Comparison of ENCODE assay signal across 21 mouse cellular contexts in genomic region chr11:103073671-103074070, GRCm38 (mm10). TPM values are rescaled to one million over a fixed set of nuclear protein-coding genes. Genes with fewer than 3 reads are reported as not detected.
A peak's percentile ranks its signal among the peaks of the same experiment; 100 is the strongest.
DNase-seq lines count a peak whose midpoint lies in the region; ATAC-seq lines count a peak whose summit lies in the region.
"Had no signal": no experiment of that assay in that cellular context is flagged by ENCODE, and none has a peak within 500 bp of the region (broad histone marks: within the 10 kb centered on the region; RNA-seq: fewer than 3 reads in every experiment).

No protein-coding gene starts in this region.

- WGBS in heart, embryonic 13.5 days = 68% methylated on average over 7 of the region's 7 CpGs

- peaks cover 74% of the 10 kb centered on the region for H3K36me3 ChIP-seq in heart, embryonic 13.5 days
- H3K36me3 ChIP-seq: intestine, embryonic 15.5 days had no signal

- ATAC-seq in heart, embryonic 13.5 days (ENCODE audit: extremely low read depth, insufficient number of reproducible peaks, low FRiP score, low TSS enrichment) = no peak
- ATAC-seq: CD4-positive, CD25-positive, alpha-beta regulatory T cell, adult 4 months; forebrain, embryonic 15.5 days; intestine, embryonic 15.5 days had no signal

- 0 out of 2 replicates have a peak overlapping the region, but pooled peaks have one; percentile 34 for H3K9ac ChIP-seq in heart, embryonic 13.5 days
- H3K9ac ChIP-seq: embryonic facial prominence, embryonic 12.5 days; forebrain, embryonic 15.5 days; hindbrain, embryonic 14.5 days; intestine, embryonic 15.5 days had no signal

- H3K4me1 ChIP-seq in heart, embryonic 13.5 days = peaks cover 30% of the 10 kb centered on the region
- H3K4me1 ChIP-seq: embryonic facial prominence, embryonic 12.5 days; forebrain, embryonic 15.5 days; intestine, embryonic 15.5 days had no signal

- peak; percentile 14 for DNase-seq in adrenal gland, postnatal 14 days
- DNase-seq in adrenal gland, adult 8-10 months = no peak
- DNase-seq in gastrocnemius, postnatal 14 days = peak; percentile 6
- no peak for DNase-seq in gastrocnemius, postnatal 36 days
- DNase-seq in heart, adult 9 months (ENCODE audit: low spot score in 2 of 2) = no peak
- DNase-seq in right cerebral cortex, postnatal 14 days = peak; percentile 7
- DNase-seq in right cerebral cortex, postnatal 25 days = no peak
- DNase-seq: adrenal gland, postnatal 10 days; B cell, adult 2 months; cerebellum, adult 2 months; cerebellum, postnatal 14 days; gastrocnemius, postnatal 10 days; heart, adult 2 months; kidney, adult 18-20 months had no signal

- no peaks in the 10 kb centered on the region for H3K9me3 ChIP-seq in heart, embryonic 13.5 days
- H3K9me3 ChIP-seq: embryonic facial prominence, embryonic 12.5 days; forebrain, embryonic 15.5 days; G1E; intestine, embryonic 15.5 days had no signal

- no peak overlapping the region for H3K4me2 ChIP-seq in heart, embryonic 13.5 days
- H3K4me2 ChIP-seq: embryonic facial prominence, embryonic 12.5 days; forebrain, embryonic 15.5 days; hindbrain, embryonic 14.5 days; intestine, embryonic 15.5 days had no signal

- intact Hi-C loops in gastrocnemius, postnatal 14 days (cut with DNase I; ENCODE audit: low total_unique reads) = no loop called here
- intact Hi-C loops in gastrocnemius, postnatal 36 days (cut with DNase I) = no loop called here

- no peak overlapping the region for H3K4me3 ChIP-seq in heart, embryonic 13.5 days
- H3K4me3 ChIP-seq: embryonic facial prominence, embryonic 12.5 days; forebrain, embryonic 15.5 days; intestine, embryonic 15.5 days had no signal

- no peak overlapping the region for H3K27ac ChIP-seq in heart, embryonic 13.5 days (replicated peaks)
- H3K27ac ChIP-seq: embryonic facial prominence, embryonic 12.5 days; forebrain, embryonic 15.5 days; hindbrain, embryonic 14.5 days; intestine, embryonic 15.5 days had no signal

- H3K27me3 ChIP-seq in heart, embryonic 13.5 days (replicated peaks) = no peaks in the 10 kb centered on the region; the same call in 1 of the 2 replicates
- H3K27me3 ChIP-seq: forebrain, embryonic 15.5 days; intestine, embryonic 15.5 days had no signal

RNA-seq across cellular contexts. Expression of gene Plcd3, which starts 27.8 kb away (rescaled TPM):
- 9.3 and 11.2 TPM in 2 replicates for total RNA-seq in adrenal gland, postnatal 14 days (2021)
- 10 to 100 TPM; 10.0 to 18.9 (median 13.6) TPM for total RNA-seq in adrenal gland, adult 8-10 months (2022)
- total RNA-seq in gastrocnemius, postnatal 14 days (2021) = 1 to 10 TPM; 4.5 TPM
- 1 to 10 TPM; 3.8 to 4.0 TPM for total RNA-seq in gastrocnemius, postnatal 36 days (2021)
- polyA plus RNA-seq in heart, embryonic 13.5 days (2015; fragmentation: Nextera tagmentation; extraction: Ambion mirVana) = 7.8 and 8.7 TPM in 2 replicates
- polyA plus RNA-seq: G1E had no signal

RNA-seq across cellular contexts. Expression of gene Acbd4, which starts 27.8 kb away (rescaled TPM):
- 77.8 and 84.9 TPM in 2 replicates for total RNA-seq in adrenal gland, postnatal 14 days (2021)
- 100 to 1,000 TPM; 114 to 181 (median 146) TPM for total RNA-seq in adrenal gland, adult 8-10 months (2022)
- 10 to 100 TPM; 30.0 to 35.7 TPM for total RNA-seq in gastrocnemius, postnatal 14 days (2021)
- total RNA-seq in gastrocnemius, postnatal 36 days (2021) = 10 to 100 TPM; 26.8 to 31.1 TPM
- 12.0 and 14.3 TPM in 2 replicates for polyA plus RNA-seq in heart, embryonic 13.5 days (2015; fragmentation: Nextera tagmentation; extraction: Ambion mirVana)

RNA-seq across cellular contexts. Expression of gene Hexim1, which starts 42.4 kb away (rescaled TPM):
- 57.8 and 62.1 TPM in 2 replicates for total RNA-seq in adrenal gland, postnatal 14 days (2021)
- total RNA-seq in adrenal gland, adult 8-10 months (2022) = 10 to 100 TPM; 75.2 to 90.2 (median 86.0) TPM
- 10 to 100 TPM; 20.7 to 21.5 TPM for total RNA-seq in gastrocnemius, postnatal 14 days (2021)
- total RNA-seq in gastrocnemius, postnatal 36 days (2021) = 10 to 100 TPM; 14.7 to 17.0 TPM
- polyA plus RNA-seq in heart, embryonic 13.5 days (2015; fragmentation: Nextera tagmentation; extraction: Ambion mirVana) = 2.8 and 3.0 TPM in 2 replicates

RNA-seq across cellular contexts. Expression of gene Dcakd, which starts 45.5 kb away (rescaled TPM):
- 65.0 and 66.3 TPM in 2 replicates for total RNA-seq in adrenal gland, postnatal 14 days (2021)
- total RNA-seq in adrenal gland, adult 8-10 months (2022) = 10 to 100 TPM; 64.3 to 89.6 (median 75.5) TPM
- total RNA-seq in gastrocnemius, postnatal 14 days (2021) = 10 to 100 TPM; 22.8 to 30.0 TPM
- total RNA-seq in gastrocnemius, postnatal 36 days (2021) = 10 to 100 TPM; 16.2 to 19.8 TPM
- polyA plus RNA-seq in heart, embryonic 13.5 days (2015; fragmentation: Nextera tagmentation; extraction: Ambion mirVana) = 95.9 and 101 TPM in 2 replicates

RNA-seq across cellular contexts. Expression of gene Nmt1, which starts 45.7 kb away (rescaled TPM):
- total RNA-seq in adrenal gland, postnatal 14 days (2021) = 88.8 and 93.1 TPM in 2 replicates
- total RNA-seq in adrenal gland, adult 8-10 months (2022) = 100 to 1,000 TPM; 102 to 113 (median 109) TPM
- 10 to 100 TPM; 42.8 to 44.0 TPM for total RNA-seq in gastrocnemius, postnatal 14 days (2021)
- 10 to 100 TPM; 44.6 to 47.2 TPM for total RNA-seq in gastrocnemius, postnatal 36 days (2021)
- 39.7 and 47.3 TPM in 2 replicates for polyA plus RNA-seq in heart, embryonic 13.5 days (2015; fragmentation: Nextera tagmentation; extraction: Ambion mirVana)

Comparison
In these comparisons a context has a peak if more than half of its experiments do, and no peak if none do; other contexts are left out.
1. DNase-seq: peak in adrenal gland, postnatal 14 days (single experiment), gastrocnemius, postnatal 14 days (single experiment) and right cerebral cortex, postnatal 14 days (single experiment); none in adrenal gland, adult 8-10 months (single experiment), gastrocnemius, postnatal 36 days (0 of 2), heart, adult 9 months (0 of 2) and right cerebral cortex, postnatal 25 days (single experiment).